Comparison of ENCODE assay signal across 8 mouse cellular contexts in the genomic region with DNA sequence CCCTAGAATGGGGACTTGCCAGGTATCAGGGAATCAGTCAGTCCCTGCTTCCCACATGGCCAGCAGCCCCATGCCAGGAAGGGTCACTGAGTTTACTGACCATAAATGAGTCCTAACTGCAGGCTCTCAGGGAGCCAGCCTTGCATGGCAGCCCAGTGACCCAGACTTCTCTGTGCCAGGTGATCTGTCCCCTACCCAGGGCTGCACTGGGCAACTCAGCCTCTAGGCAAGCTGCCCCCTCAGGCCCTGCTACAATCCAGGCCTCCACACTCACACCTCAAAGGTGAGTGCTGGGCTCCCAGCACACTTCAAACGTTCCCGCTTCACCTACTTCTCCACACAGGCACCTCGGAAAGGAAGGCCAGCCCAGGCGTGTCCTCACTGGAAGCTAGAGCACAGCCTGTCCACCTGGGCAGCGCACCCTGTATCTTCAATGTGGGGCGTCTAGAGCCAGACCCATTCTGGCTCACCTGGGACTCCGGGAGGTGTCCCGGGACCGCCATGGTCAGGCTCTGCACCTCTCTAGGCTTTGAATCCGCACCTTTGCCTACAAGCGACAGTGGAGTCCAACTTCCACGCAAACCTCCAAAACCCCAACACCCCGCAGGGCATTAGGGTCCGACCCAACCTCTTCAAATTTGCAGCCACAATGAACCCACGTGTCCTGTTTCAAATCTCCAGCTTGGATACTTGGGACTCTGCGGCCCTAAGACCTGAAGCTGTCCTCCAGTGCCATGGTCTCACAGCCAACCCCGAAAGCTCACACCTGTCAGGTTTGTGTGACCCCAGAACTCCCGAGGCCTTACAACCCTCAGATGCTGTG. TPM values are rescaled to one million over a fixed set of nuclear protein-coding genes. Genes with fewer than 3 reads are reported as not detected.
DNase-seq lines count a peak whose midpoint lies in the region; ATAC-seq and TF ChIP-seq lines count a peak whose summit lies in the region.

No protein-coding gene starts in this region.

- H3K9ac ChIP-seq in liver, embryonic 12.5 days, result peak overlapping the region; percentile 95

- DNase-seq in gastrocnemius, adult 2 months, result no peak
- no peak for DNase-seq in gastrocnemius, postnatal 36 days
- DNase-seq in G1E (ENCODE audit: low spot score), result no peak
- no peak for DNase-seq in hindbrain, embryonic 10.5 days (ENCODE audit: low spot score)
- no peak for DNase-seq in right cerebral cortex, postnatal 25 days
- DNase-seq in layer of hippocampus, postnatal 25 days (ENCODE audit: extremely low spot score in 1 of 2, low spot score in 1 of 2), result no peak
- no peak for DNase-seq in spleen, postnatal 14 days (ENCODE audit: low spot score in 2 of 2)

- ATAC-seq in G1E (ENCODE audit: extremely low read depth, insufficient number of reproducible peaks, low FRiP score, poor library complexity, severe bottlenecking), result no peak
- no peak for ATAC-seq in liver, embryonic 12.5 days

- peaks cover 29% of the 10 kb centered on the region; the same call in 1 of the 2 replicates for H3K27me3 ChIP-seq in G1E (ENCODE audit: insufficient read depth, low read length)
- H3K27me3 ChIP-seq in hindbrain, embryonic 10.5 days (ENCODE audit: insufficient read depth, poor library complexity, severe bottlenecking), result peaks cover 43% of the 10 kb centered on the region
- H3K27me3 ChIP-seq in liver, embryonic 12.5 days (replicated peaks), result no peaks in the 10 kb centered on the region; the same call in 1 of the 2 replicates

- H3K4me2 ChIP-seq in liver, embryonic 12.5 days, result peak overlapping the region; percentile 94

- H3K4me3 ChIP-seq in gastrocnemius, adult 2 months, result peak overlapping the region; percentile 97
- H3K4me3 ChIP-seq in G1E (ENCODE audit: low read depth, low read length), result peak overlapping the region; percentile 76
- H3K4me3 ChIP-seq in hindbrain, embryonic 10.5 days, result peak overlapping the region; percentile 80
- H3K4me3 ChIP-seq in liver, embryonic 12.5 days, result peak overlapping the region; percentile 85

- WGBS in hindbrain, embryonic 10.5 days, result 66% methylated on average over 18 of the region's 18 CpGs
- WGBS in liver, embryonic 12.5 days (ENCODE audit: insufficient replicate concordance), result 54% methylated on average over 18 of the region's 18 CpGs

- intact Hi-C loops in gastrocnemius, adult 2 months (cut with DNase I), result no loop called here
- intact Hi-C loops in gastrocnemius, postnatal 36 days (cut with DNase I), result no loop called here

- H3K27ac ChIP-seq in gastrocnemius, adult 2 months, result peak overlapping the region; percentile 96
- H3K27ac ChIP-seq in hindbrain, embryonic 10.5 days, result peak overlapping the region; percentile 94
- peak overlapping the region; percentile 46 for H3K27ac ChIP-seq in liver, embryonic 12.5 days

- H3K36me3 ChIP-seq in G1E (replicated peaks), result peaks cover 50% of the 10 kb centered on the region
- H3K36me3 ChIP-seq in hindbrain, embryonic 10.5 days, result peaks cover 17% of the 10 kb centered on the region
- peaks cover 26% of the 10 kb centered on the region for H3K36me3 ChIP-seq in liver, embryonic 12.5 days

- H3K9me3 ChIP-seq in G1E (replicated peaks), result peaks cover 6% of the 10 kb centered on the region
- peaks cover 6% of the 10 kb centered on the region for H3K9me3 ChIP-seq in hindbrain, embryonic 10.5 days
- no peaks in the 10 kb centered on the region for H3K9me3 ChIP-seq in liver, embryonic 12.5 days (replicated peaks)

- TF ChIP-seq CTCF in gastrocnemius, adult 2 months (IDR thresholded peaks at IDR 0.05), result no peak
- TF ChIP-seq CTCF in G1E (IDR thresholded peaks at IDR 0.05; ENCODE audit: low read depth, low read length), result no peak

- peaks cover 70% of the 10 kb centered on the region for H3K4me1 ChIP-seq in G1E (ENCODE audit: insufficient read depth, low read depth, low read length)
- peaks cover 91% of the 10 kb centered on the region for H3K4me1 ChIP-seq in hindbrain, embryonic 10.5 days (replicated peaks)
- peaks cover 83% of the 10 kb centered on the region for H3K4me1 ChIP-seq in liver, embryonic 12.5 days

RNA-seq across cellular contexts. Expression of a gene that starts 1.7 kb away (rescaled TPM):
- total RNA-seq in gastrocnemius, adult 2 months (2021), result 10 to 100 TPM in 1 of 2 experiments, 1 to 10 TPM in 1; 9.2 to 14.4 TPM
- 10 to 100 TPM; 12.5 to 15.9 TPM for total RNA-seq in gastrocnemius, postnatal 36 days (2021)
- total RNA-seq in G1E (2014; fragmentation: Nextera tagmentation) (21.7 and 31.0 TPM in 2 replicates), G1E (2017) (51.7 and 114 TPM in 2 replicates)
- 606 and 1,025 TPM in 2 replicates for polyA plus RNA-seq in G1E (2012)
- 84.4 and 117 TPM in 2 replicates for polyA plus RNA-seq in hindbrain, embryonic 10.5 days (2016; fragmentation: Nextera tagmentation; extraction: Ambion mirVana)
- polyA plus RNA-seq in liver, embryonic 12.5 days (2016; fragmentation: Nextera tagmentation; extraction: Ambion mirVana), result 96.4 and 98.0 TPM in 2 replicates
- 100 to 1,000 TPM; 285 to 304 TPM for total RNA-seq in layer of hippocampus, postnatal 25 days (2021)

RNA-seq across cellular contexts. Expression of a gene that starts 9.0 kb away (rescaled TPM):
- under 1 TPM; 0.42 to 0.48 TPM for total RNA-seq in gastrocnemius, adult 2 months (2021)
- under 1 TPM; 0.38 to 0.64 TPM for total RNA-seq in gastrocnemius, postnatal 36 days (2021)
- total RNA-seq in G1E (2014; fragmentation: Nextera tagmentation) (1.3 and 2.6 TPM in 2 replicates), G1E (2017) (1.2 and 1.6 TPM in 2 replicates)
- polyA plus RNA-seq in G1E (2012), result 1.6 and 1.7 TPM in 2 replicates
- 1.1 and 1.6 TPM in 2 replicates for polyA plus RNA-seq in hindbrain, embryonic 10.5 days (2016; fragmentation: Nextera tagmentation; extraction: Ambion mirVana)
- 4.1 and 4.6 TPM in 2 replicates for polyA plus RNA-seq in liver, embryonic 12.5 days (2016; fragmentation: Nextera tagmentation; extraction: Ambion mirVana)
- 1 to 10 TPM in 1 of 2 experiments, under 1 TPM in 1; 0.63 to 1.0 TPM for total RNA-seq in layer of hippocampus, postnatal 25 days (2021)

RNA-seq across cellular contexts. Expression of a gene that starts 12.8 kb away (rescaled TPM):
- total RNA-seq in gastrocnemius, adult 2 months (2021), result 1 to 10 TPM; 3.2 to 4.3 TPM
- 1 to 10 TPM; 4.1 to 5.1 TPM for total RNA-seq in gastrocnemius, postnatal 36 days (2021)
- total RNA-seq in G1E (2014; fragmentation: Nextera tagmentation) (22.9 and 24.4 TPM in 2 replicates), G1E (2017) (35.8 and 36.8 TPM in 2 replicates)
- 141 and 157 TPM in 2 replicates for polyA plus RNA-seq in G1E (2012)
- polyA plus RNA-seq in hindbrain, embryonic 10.5 days (2016; fragmentation: Nextera tagmentation; extraction: Ambion mirVana), result 158 and 159 TPM in 2 replicates
- polyA plus RNA-seq in liver, embryonic 12.5 days (2016; fragmentation: Nextera tagmentation; extraction: Ambion mirVana), result 114 and 115 TPM in 2 replicates
- 10 to 100 TPM; 41.5 to 47.0 TPM for total RNA-seq in layer of hippocampus, postnatal 25 days (2021)

RNA-seq across cellular contexts. Expression of a gene that starts 25.3 kb away (rescaled TPM):
- under 1 TPM in 1 of 2 experiments, not detected in 1; 0.28 TPM for total RNA-seq in gastrocnemius, adult 2 months (2021)
- total RNA-seq in gastrocnemius, postnatal 36 days (2021), result under 1 TPM in 1 of 2 experiments, not detected in 1; 0.18 TPM
- total RNA-seq in G1E (2014; fragmentation: Nextera tagmentation) (not detected in 2 replicates), G1E (2017) (not detected in 2 replicates)
- polyA plus RNA-seq in G1E (2012), result 0.03 and 0.06 TPM in 2 replicates
- not detected in 2 replicates for polyA plus RNA-seq in hindbrain, embryonic 10.5 days (2016; fragmentation: Nextera tagmentation; extraction: Ambion mirVana)
- 4.4 and 4.9 TPM in 2 replicates for polyA plus RNA-seq in liver, embryonic 12.5 days (2016; fragmentation: Nextera tagmentation; extraction: Ambion mirVana)
- under 1 TPM in 1 of 2 experiments, not detected in 1; 0.26 TPM for total RNA-seq in layer of hippocampus, postnatal 25 days (2021)

RNA-seq across cellular contexts. Expression of a gene that starts 53.2 kb away (rescaled TPM):
- 10 to 100 TPM in 1 of 2 experiments, 1 to 10 TPM in 1; 9.3 to 22.5 TPM for total RNA-seq in gastrocnemius, adult 2 months (2021)
- total RNA-seq in gastrocnemius, postnatal 36 days (2021), result 10 to 100 TPM; 11.1 to 15.9 TPM
- total RNA-seq in G1E (2014; fragmentation: Nextera tagmentation) (16.6 and 23.1 TPM in 2 replicates), G1E (2017) (9.4 and 9.5 TPM in 2 replicates)
- 3.1 and 3.3 TPM in 2 replicates for polyA plus RNA-seq in G1E (2012)
- 87.4 and 141 TPM in 2 replicates for polyA plus RNA-seq in hindbrain, embryonic 10.5 days (2016; fragmentation: Nextera tagmentation; extraction: Ambion mirVana)
- polyA plus RNA-seq in liver, embryonic 12.5 days (2016; fragmentation: Nextera tagmentation; extraction: Ambion mirVana), result 19.6 and 24.2 TPM in 2 replicates
- total RNA-seq in layer of hippocampus, postnatal 25 days (2021), result 10 to 100 TPM; 21.1 to 25.1 TPM

Comparison
In these comparisons a context has a peak if more than half of its experiments do, and no peak if none do; other contexts are left out.
1. H3K27ac ChIP-seq: peak in every context shown above with its lines; median percentile 96 in gastrocnemius, adult 2 months; 94 in hindbrain, embryonic 10.5 days; 46 in liver, embryonic 12.5 days.